ENCODE assay signal across 10 mouse cellular contexts in the genomic region with DNA sequence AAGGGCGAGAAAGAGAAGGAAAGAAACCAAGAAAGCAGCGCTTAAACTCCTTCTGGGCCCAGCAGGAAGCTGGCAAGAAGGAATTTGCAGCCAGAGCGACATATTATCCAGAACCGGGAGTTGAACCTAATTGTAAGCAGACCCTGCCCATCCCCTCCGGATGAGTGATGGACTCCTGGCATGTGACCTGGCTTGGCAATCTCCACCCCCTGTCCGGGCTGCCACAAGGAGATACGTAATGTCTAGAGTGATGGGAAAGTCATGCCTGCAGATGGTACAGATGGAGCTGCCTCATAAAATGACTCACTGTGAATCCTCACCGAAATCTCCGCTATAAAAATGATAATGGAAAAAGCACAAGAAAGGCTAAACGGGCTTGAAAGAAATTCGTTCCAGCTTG.
DNase-seq lines count a peak whose midpoint lies in the region.
"Had no signal": no experiment of that assay in that cellular context is flagged by ENCODE, and none has a peak within 500 bp of the region (broad histone marks: within the 10 kb centered on the region; RNA-seq: fewer than 3 reads in every experiment).

No protein-coding gene starts in this region.

- H3K27ac ChIP-seq in embryonic facial prominence, embryonic 10.5 days (replicated peaks), result no peak overlapping the region
- H3K27ac ChIP-seq: forebrain, embryonic 15.5 days; hindbrain, embryonic 15.5 days had no signal

- peaks cover 14% of the 10 kb centered on the region for H3K4me1 ChIP-seq in embryonic facial prominence, embryonic 10.5 days
- H3K4me1 ChIP-seq: forebrain, embryonic 15.5 days; hindbrain, embryonic 15.5 days had no signal

- no peaks in the 10 kb centered on the region for H3K27me3 ChIP-seq in embryonic facial prominence, embryonic 10.5 days (replicated peaks; ENCODE audit: low read depth, poor library complexity, severe bottlenecking)
- H3K27me3 ChIP-seq: forebrain, embryonic 15.5 days; hindbrain, embryonic 15.5 days had no signal

- no peak overlapping the region for H3K4me3 ChIP-seq in embryonic facial prominence, embryonic 10.5 days
- H3K4me3 ChIP-seq: forebrain, embryonic 15.5 days; hindbrain, embryonic 15.5 days had no signal

- no peaks in the 10 kb centered on the region for H3K9me3 ChIP-seq in embryonic facial prominence, embryonic 10.5 days
- H3K9me3 ChIP-seq: forebrain, embryonic 15.5 days; hindbrain, embryonic 15.5 days had no signal

- WGBS in embryonic facial prominence, embryonic 10.5 days, result 49% methylated on average over 11 of the region's 11 CpGs

- peak; percentile 18 to 38 for DNase-seq in cerebellum, postnatal 25 days
- DNase-seq in cerebellum, adult 11-12 months, result no peak
- DNase-seq in embryonic facial prominence, embryonic 10.5 days (ENCODE audit: low spot score), result peak; percentile 51
- DNase-seq in layer of hippocampus, adult 9-11 months, result peak; percentile 18
- DNase-seq in neural tube, embryonic 10.5 days (ENCODE audit: extremely low spot score, low spot score), result peak; percentile 40
- DNase-seq in urinary bladder, postnatal 10 days (ENCODE audit: low spot score), result no peak
- no peak for DNase-seq in spleen, adult 12 weeks (ENCODE audit: low spot score)
- DNase-seq in adrenal gland, adult (ENCODE audit: inconsistent age in 2 of 2, low spot score in 1 of 2), result no peak

- no peaks in the 10 kb centered on the region for H3K36me3 ChIP-seq in embryonic facial prominence, embryonic 10.5 days (replicated peaks)
- H3K36me3 ChIP-seq: forebrain, embryonic 15.5 days; hindbrain, embryonic 15.5 days had no signal

Comparison
In these comparisons a context has a peak if more than half of its experiments do, and no peak if none do; other contexts are left out.
1. DNase-seq: peak in cerebellum, postnatal 25 days (2 of 2), embryonic facial prominence, embryonic 10.5 days (single experiment), layer of hippocampus, adult 9-11 months (single experiment) and neural tube, embryonic 10.5 days (single experiment); none in cerebellum, adult 11-12 months (single experiment), urinary bladder, postnatal 10 days (single experiment), spleen, adult 12 weeks (single experiment) and adrenal gland, adult (0 of 2).